Mouse (Mus musculus) adrenal gland, postnatal 25 days (tissue): ENCODE results near the gene Cln3. TPM values are rescaled to one million over a fixed set of nuclear protein-coding genes. Genes with fewer than 3 reads are reported as not detected.

Experiments used
- microRNA-seq, 2 experiments: library from miRNA; unstranded; fragments of <30 nt; microRNA quantifications; one replicate each; pipeline ENCODE4 v1.2.0; 2021
- total RNA-seq: library from RNA; stranded (reverse); gene quantifications from 2 replicates; pipeline ENCODE4 v1.2.3, GENCODE M21; 2021

Gene Cln3
- total RNA-seq, 1 experiment from 2014 or later, result 42.7 TPM

Small RNAs within 50 kb of the gene (microRNA-seq; reads per million reads assigned to microRNA genes)
- gene Mir7059, result 1.4 to 1.8 reads per million in 2 experiments

Other genes starting within 250 kb of the Cln3 start
- 0.43 and 1.0 TPM in 2 replicates for gene Lat, start 216.2 kb downstream of the Cln3 start, total RNA-seq
- gene Spns1, start 208.4 kb downstream of the Cln3 start, total RNA-seq, result 43.1 and 54.8 TPM in 2 replicates
- 8.6 and 8.7 TPM in 2 replicates for gene Nfatc2ip, start 189.1 kb downstream of the Cln3 start, total RNA-seq
- 0.67 and 1.9 TPM in 2 replicates for gene Cd19, start 170.9 kb downstream of the Cln3 start, total RNA-seq
- 58.2 and 82.6 TPM in 2 replicates for gene Rabep2, start 157.1 kb downstream of the Cln3 start, total RNA-seq
- not detected in 2 replicates for gene Atp2a1, start 122.7 kb downstream of the Cln3 start, total RNA-seq
- gene Sh2b1, start 110.4 kb downstream of the Cln3 start, total RNA-seq, result 60.4 and 63.6 TPM in 2 replicates
- 180 and 191 TPM in 2 replicates for gene Tufm, start 98.5 kb downstream of the Cln3 start, total RNA-seq
- gene Atxn2l, start 82.4 kb downstream of the Cln3 start, total RNA-seq, result 123 and 138 TPM in 2 replicates
- gene Eif3c, start 19.4 kb downstream of the Cln3 start, total RNA-seq, result 256 and 282 TPM in 2 replicates
- gene Apobr, start 875 bp downstream of the Cln3 start, total RNA-seq, result 1.4 and 3.2 TPM in 2 replicates
- not detected in 2 replicates for gene Il27, start 9.1 kb upstream of the Cln3 start, total RNA-seq
- gene Nupr1, start 45.0 kb upstream of the Cln3 start, total RNA-seq, result 12.1 and 20.7 TPM in 2 replicates
- gene Sgf29, start 63.5 kb upstream of the Cln3 start, total RNA-seq, result 37.5 and 41.1 TPM in 2 replicates
- gene Sult1a1, start 90.6 kb upstream of the Cln3 start, total RNA-seq, result 29.6 and 31.0 TPM in 2 replicates
- 83.3 and 85.8 TPM in 2 replicates for gene Bola2, start 109.6 kb upstream of the Cln3 start, total RNA-seq
- 12.8 and 17.5 TPM in 2 replicates for gene Slx1b, start 110.0 kb upstream of the Cln3 start, total RNA-seq
- 3.5 and 8.0 TPM in 2 replicates for gene Coro1a, start 122.0 kb upstream of the Cln3 start, total RNA-seq
- 142 and 170 TPM in 2 replicates for gene Mapk3, start 173.8 kb upstream of the Cln3 start, total RNA-seq
- 6.5 and 7.5 TPM in 2 replicates for gene Gdpd3, start 180.5 kb upstream of the Cln3 start, total RNA-seq
- 122 and 181 TPM in 2 replicates for gene Ypel3, start 191.1 kb upstream of the Cln3 start, total RNA-seq
- 0.67 and 1.6 TPM in 2 replicates for gene Tbx6, start 195.7 kb upstream of the Cln3 start, total RNA-seq
- gene Ppp4c, start 206.7 kb upstream of the Cln3 start, total RNA-seq, result 91.5 and 101 TPM in 2 replicates
- gene Fam57b, start 211.9 kb upstream of the Cln3 start, total RNA-seq, result 17.2 and 17.3 TPM in 2 replicates
- gene 4930451I11Rik, start 245.8 kb upstream of the Cln3 start, total RNA-seq, result not detected in 2 replicates